In the genomic region with DNA sequence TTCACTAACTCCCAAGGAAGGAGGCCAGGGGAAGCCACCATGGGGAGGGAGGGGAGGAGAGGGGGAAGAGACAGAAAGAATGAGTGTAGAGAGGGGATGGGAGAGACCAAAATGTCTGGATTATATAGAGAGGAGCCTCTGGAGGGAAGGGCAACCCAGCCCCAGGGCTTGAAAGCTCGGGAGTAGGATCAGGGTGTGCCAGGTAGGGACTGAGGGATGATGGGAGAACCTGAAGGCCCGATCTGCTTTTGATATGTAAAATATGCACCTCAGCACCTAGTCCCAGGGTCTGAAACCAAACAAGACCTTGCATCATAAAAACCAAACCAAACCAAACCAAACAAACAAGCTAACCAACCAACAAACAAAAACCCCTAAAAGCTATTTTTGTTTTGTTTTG, we compare ENCODE assay signal across 16 mouse cellular contexts. TPM values are rescaled to one million over a fixed set of nuclear protein-coding genes. Genes with fewer than 3 reads are reported as not detected.
"Had no signal": no experiment of that assay in that cellular context is flagged by ENCODE, and none has a peak within 500 bp of the region (broad histone marks: within the 10 kb centered on the region; RNA-seq: fewer than 3 reads in every experiment).

No protein-coding gene starts in this region.

- H3K36me3 ChIP-seq: midbrain, embryonic 10.5 days; midbrain, embryonic 12.5 days; neural tube, embryonic 12.5 days; stomach, embryonic 15.5 days had no signal

- H3K4me3 ChIP-seq: midbrain, embryonic 10.5 days; midbrain, embryonic 12.5 days; neural tube, embryonic 12.5 days; stomach, embryonic 15.5 days had no signal

- H3K4me1 ChIP-seq: midbrain, embryonic 10.5 days; midbrain, embryonic 12.5 days; neural tube, embryonic 12.5 days; stomach, embryonic 15.5 days had no signal

- H3K27me3 ChIP-seq: midbrain, embryonic 12.5 days; neural tube, embryonic 12.5 days; stomach, embryonic 15.5 days had no signal

- H3K9ac ChIP-seq: lung, embryonic 14.5 days; midbrain, embryonic 12.5 days; neural tube, embryonic 12.5 days; stomach, embryonic 15.5 days had no signal

- H3K27ac ChIP-seq: midbrain, embryonic 10.5 days; midbrain, embryonic 12.5 days; neural tube, embryonic 12.5 days; stomach, embryonic 15.5 days; stomach, postnatal 0 days had no signal

- H3K4me2 ChIP-seq: lung, embryonic 14.5 days; midbrain, embryonic 12.5 days; neural tube, embryonic 12.5 days; stomach, embryonic 15.5 days had no signal

- DNase-seq: lung, adult 18-20 months; lung, embryonic 14.5 days; lung, postnatal 10 days; lung, postnatal 4 days; right cerebral cortex, postnatal 14 days; thymus, adult 2 months; thymus, postnatal 25 days; thymus, postnatal 4 days had no signal

- H3K9me3 ChIP-seq: stomach, embryonic 15.5 days had no signal

- ATAC-seq: midbrain, embryonic 16.5 days had no signal

RNA-seq across cellular contexts. Expression of a gene that starts 16.8 kb away (rescaled TPM):
- total RNA-seq: megakaryocyte-erythroid progenitor cell, adult 5-6 weeks had no signal
- polyA plus RNA-seq: liver, embryonic 16.5 days had no signal
